9 mouse cellular contexts compared by ENCODE assay signal in the genomic region with DNA sequence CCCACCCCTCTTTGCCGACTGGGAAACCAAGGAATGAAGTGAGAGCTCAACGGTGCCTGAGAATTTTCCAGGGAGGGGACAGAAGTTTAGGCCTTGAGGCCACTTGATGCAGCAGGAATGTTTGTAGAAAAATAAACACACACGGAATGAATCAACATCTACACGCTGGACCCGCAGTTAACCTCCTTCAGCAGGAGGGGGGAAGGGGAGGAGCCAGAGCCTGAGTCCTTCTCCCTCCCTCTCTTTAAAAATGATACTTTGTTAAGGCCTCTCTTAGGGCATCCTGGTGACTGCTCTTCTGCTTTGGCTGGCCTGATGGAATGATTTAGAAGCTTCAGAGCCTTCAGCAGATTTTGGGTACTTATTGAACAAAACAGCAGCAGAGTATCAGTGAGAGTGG.
DNase-seq lines count a peak whose midpoint lies in the region; ATAC-seq and TF ChIP-seq lines count a peak whose summit lies in the region.
"Had no signal": no experiment of that assay in that cellular context is flagged by ENCODE, and none has a peak within 500 bp of the region (broad histone marks: within the 10 kb centered on the region; RNA-seq: fewer than 3 reads in every experiment).

No protein-coding gene starts in this region.

- H3K4me2 ChIP-seq in CH12.LX (ENCODE audit: insufficient read depth, low read depth, poor library complexity, severe bottlenecking), result peak overlapping the region; percentile 69
- peak overlapping the region; percentile 16; the same call in 1 of the 2 replicates for H3K4me2 ChIP-seq in lung, embryonic 15.5 days
- no peak overlapping the region for H3K4me2 ChIP-seq in forebrain, embryonic 15.5 days (replicated peaks)
- H3K4me2 ChIP-seq: hindbrain, embryonic 15.5 days had no signal

- H3K27me3 ChIP-seq in CH12.LX (replicated peaks), result no peaks in the 10 kb centered on the region
- H3K27me3 ChIP-seq in kidney, adult 2 months (replicated peaks; ENCODE audit: control insufficient read depth, insufficient read depth, low read length), result no peaks in the 10 kb centered on the region
- no peaks in the 10 kb centered on the region for H3K27me3 ChIP-seq in lung, embryonic 15.5 days
- 0 out of 2 replicates have a peak, but pooled peaks cover 2% of the 10 kb centered on the region for H3K27me3 ChIP-seq in forebrain, embryonic 15.5 days

- TF ChIP-seq RAD21 in CH12.LX (IDR thresholded peaks at IDR 0.05; ENCODE audit: low read depth, low read length), result no peak

- no peaks in the 10 kb centered on the region for H3K79me2 ChIP-seq in CH12.LX (replicated peaks; ENCODE audit: control insufficient read depth, extremely low read depth, insufficient read depth, poor library complexity, severe bottlenecking)

- WGBS in kidney, adult 2 months, result 15% methylated on average over 5 of the region's 5 CpGs
- 2% methylated on average over 5 of the region's 5 CpGs for WGBS in lung, embryonic 15.5 days
- 42% methylated on average over 5 of the region's 5 CpGs for WGBS in forebrain, embryonic 15.5 days

- peak; percentile 28; the same call in 1 of the 2 replicates for ATAC-seq in lung, embryonic 15.5 days (ENCODE audit: borderline replicate concordance, extremely low read depth, low FRiP score, low TSS enrichment)
- ATAC-seq in forebrain, embryonic 15.5 days (replicated peaks), result no peak

- no peaks in the 10 kb centered on the region for H3K9me3 ChIP-seq in CH12.LX (replicated peaks; ENCODE audit: low read length)
- no peaks in the 10 kb centered on the region for H3K9me3 ChIP-seq in lung, embryonic 15.5 days
- H3K9me3 ChIP-seq in forebrain, embryonic 15.5 days, result no peaks in the 10 kb centered on the region
- H3K9me3 ChIP-seq: hindbrain, embryonic 15.5 days had no signal

- no peak for TF ChIP-seq EP300 in CH12.LX (IDR thresholded peaks at IDR 0.05; ENCODE audit: low read length)

- intact Hi-C loops in heart, postnatal 25 days (cut with DNase I), result no loop called here

- H3K36me3 ChIP-seq in CH12.LX (replicated peaks in 1 of 2; ENCODE audit: control insufficient read depth in 1 of 2, insufficient read depth in 1 of 2, low read length in 1 of 2), result peaks cover 0 to 48% of the 10 kb centered on the region in 2 experiments
- no peaks in the 10 kb centered on the region for H3K36me3 ChIP-seq in kidney, adult 2 months (ENCODE audit: control insufficient read depth, insufficient read depth, low read length)
- H3K36me3 ChIP-seq in lung, embryonic 15.5 days, result no peaks in the 10 kb centered on the region
- H3K36me3 ChIP-seq in forebrain, embryonic 15.5 days, result no peaks in the 10 kb centered on the region
- H3K36me3 ChIP-seq: hindbrain, embryonic 15.5 days had no signal

- no peak overlapping the region for H3K27ac ChIP-seq in CH12.LX (ENCODE audit: insufficient read depth, low read depth)
- peak overlapping the region; percentile 58 for H3K27ac ChIP-seq in kidney, adult 2 months (ENCODE audit: insufficient read depth, low read depth, low read length)
- H3K27ac ChIP-seq in lung, embryonic 15.5 days, result peak overlapping the region; percentile 32; the same call in 1 of the 2 replicates
- H3K27ac ChIP-seq in forebrain, embryonic 15.5 days (replicated peaks), result no peak overlapping the region
- H3K27ac ChIP-seq: hindbrain, embryonic 15.5 days had no signal

- H3K9ac ChIP-seq in CH12.LX (ENCODE audit: insufficient read depth, low read depth), result peak overlapping the region; percentile 10
- no peak overlapping the region for H3K9ac ChIP-seq in lung, embryonic 15.5 days
- no peak overlapping the region for H3K9ac ChIP-seq in forebrain, embryonic 15.5 days (replicated peaks)
- H3K9ac ChIP-seq: hindbrain, embryonic 15.5 days had no signal

- in situ Hi-C loops in CH12.LX (cut with MboI; ENCODE audit: low pct_ligation_motif_present, low pct_unique_long_range_greater_than_20kb, low sequenced_read_pairs), result loop anchor here (25.0 kb wide), 1 partner anchor 228 kb away; no protein-coding TSS in a partner anchor

- no peak for TF ChIP-seq POLR2A in CH12.LX (IDR thresholded peaks at IDR 0.05; ENCODE audit: low read depth, low read length)
- no peak for TF ChIP-seq POLR2A in kidney, adult 2 months (IDR thresholded peaks at IDR 0.05; ENCODE audit: low read depth, low read length)

- no peak for TF ChIP-seq CTCF in CH12.LX (conservative IDR thresholded peaks at IDR 0.05 in 1 of 2, IDR thresholded peaks at IDR 0.05 in 1 of 2; ENCODE audit: low read depth in 2 of 2, low read length in 2 of 2)
- no peak for TF ChIP-seq CTCF in kidney, adult 2 months (conservative IDR thresholded peaks at IDR 0.05; ENCODE audit: insufficient read depth, insufficient read length, low read depth, low read length)

- H3K4me3 ChIP-seq in CH12.LX (replicated peaks in 1 of 3; ENCODE audit: low read depth in 2 of 3, low read length in 2 of 3, poor library complexity in 1 of 3), result peak overlapping the region; percentile 10 to 30 (median 15)
- no peak overlapping the region for H3K4me3 ChIP-seq in kidney, adult 2 months (ENCODE audit: insufficient read depth, low read depth, low read length)
- H3K4me3 ChIP-seq in lung, embryonic 15.5 days, result no peak overlapping the region
- no peak overlapping the region for H3K4me3 ChIP-seq in forebrain, embryonic 15.5 days
- H3K4me3 ChIP-seq: hindbrain, embryonic 15.5 days had no signal

- peaks cover 6 to 78% of the 10 kb centered on the region in 2 experiments for H3K4me1 ChIP-seq in CH12.LX (ENCODE audit: control insufficient read depth in 1 of 2, insufficient read depth in 2 of 2)
- peaks cover 19% of the 10 kb centered on the region for H3K4me1 ChIP-seq in kidney, adult 2 months (ENCODE audit: control insufficient read depth, insufficient read depth, low read length)
- peaks cover 78% of the 10 kb centered on the region for H3K4me1 ChIP-seq in lung, embryonic 15.5 days
- H3K4me1 ChIP-seq in forebrain, embryonic 15.5 days, result no peaks in the 10 kb centered on the region
- H3K4me1 ChIP-seq: hindbrain, embryonic 15.5 days had no signal

- peak; percentile 89 for DNase-seq in heart, adult 11 months
- no peak for DNase-seq in heart, postnatal 25 days (ENCODE audit: low spot score)
- no peak for DNase-seq in CH12.LX (ENCODE audit: extremely low read depth)
- DNase-seq in kidney, adult 2 months, result peak; percentile 64
- DNase-seq in layer of hippocampus, postnatal 36 days, result no peak
- no peak for DNase-seq in spleen, postnatal 14 days (ENCODE audit: low spot score in 2 of 2)

- dilution Hi-C loops in CH12.LX (cut with MboI; ENCODE audit: extremely low pct_ligation_motif_present, extremely low pct_unique_long_range_greater_than_20kb, low sequenced_read_pairs), result no loop called here

TF ChIP-seq in CH12.LX, 34 proteins besides CTCF, POLR2A, EP300 and RAD21:
- TF ChIP-seq RCOR1 (conservative IDR thresholded peaks at IDR 0.05; ENCODE audit: low read depth, low read length), result 0 out of 2 replicates have a peak, but pooled peaks have one; percentile 25
- no peak for TF ChIP-seq SIN3A (IDR thresholded peaks at IDR 0.05; ENCODE audit: low read length)

Comparison
In these comparisons a context has a peak if more than half of its experiments do, and no peak if none do; other contexts are left out.
1. DNase-seq: peak in heart, adult 11 months (single experiment) and kidney, adult 2 months (single experiment); none in heart, postnatal 25 days (single experiment), CH12.LX (single experiment), layer of hippocampus, postnatal 36 days (0 of 2) and spleen, postnatal 14 days (0 of 2).
2. H3K27ac ChIP-seq: peak in kidney, adult 2 months (single experiment) and lung, embryonic 15.5 days (single experiment); none in CH12.LX (single experiment) and forebrain, embryonic 15.5 days (single experiment).
3. H3K4me3 ChIP-seq: peak in CH12.LX (3 of 3); none in kidney, adult 2 months (single experiment), lung, embryonic 15.5 days (single experiment) and forebrain, embryonic 15.5 days (single experiment).